Mouse (Mus musculus): Measurements from ENCODE around the gene Tmem216.
"Not testable (repeated sequence)": the region's sequence is repeated elsewhere in the genome, so short reads cannot be mapped to it uniquely, and the experiment has no call there.

Gene Tmem216

GRCm38 (mm10) chr19:10565217-10565616 lies 9.2 kb upstream of the Tmem216 start:
- in situ Hi-C loops (cut with MboI, MseI): no loop called here

GRCm38 (mm10) chr19:10564278-10564677 lies 8.2 kb upstream of the Tmem216 start:
- in situ Hi-C loops (cut with MboI, MseI): no loop called here

GRCm38 (mm10) chr19:10562351-10562750 lies 6.3 kb upstream of the Tmem216 start:
- in situ Hi-C loops (cut with MboI, MseI): no loop called here

GRCm38 (mm10) chr19:10561558-10562314 lies 5.7 kb upstream of the Tmem216 start:
- in situ Hi-C loops (cut with MboI, MseI): no loop called here

GRCm38 (mm10) chr19:10560108-10560507 lies 4.1 kb upstream of the Tmem216 start:
- in situ Hi-C loops (cut with MboI, MseI): no loop called here

GRCm38 (mm10) chr19:10557837-10558375 lies 1.9 kb upstream of the Tmem216 start:
- in situ Hi-C loops (cut with MboI, MseI): not testable (repeated sequence)

GRCm38 (mm10) chr19:10557430-10557829 lies 1.4 kb upstream of the Tmem216 start:
- in situ Hi-C loops (cut with MboI, MseI): no loop called here

- in situ Hi-C loops (cut with MboI, MseI): no loop called here
Measured at GRCm38 (mm10) chr19:10557001-10557400, 963 bp upstream of the Tmem216 start.

- in situ Hi-C loops (cut with MboI, MseI): loop anchor here (10.0 kb wide), 1 partner anchor 1395 kb away; no protein-coding TSS in a partner anchor
Measured at GRCm38 (mm10) chr19:10539454-10539853, 16.6 kb downstream of the Tmem216 start.

- in situ Hi-C loops (cut with MboI, MseI): loop anchor here (10.0 kb wide), 1 partner anchor 1405 kb away; no protein-coding TSS in a partner anchor
Measured at GRCm38 (mm10) chr19:10530082-10530481, 26.0 kb downstream of the Tmem216 start.

GRCm38 (mm10) chr19:10525910-10526309 lies 30.1 kb downstream of the Tmem216 start, which contains the start of gene Sdhaf2:
Gene Sdhaf2 (minus strand): TSS chr19:10526142.
- in situ Hi-C loops (cut with MboI, MseI): no loop called here

GRCm38 (mm10) chr19:10525106-10525901 lies 30.7 kb downstream of the Tmem216 start, which contains the start of gene Cpsf7:
Gene Cpsf7 (plus strand): TSS chr19:10525266.
- in situ Hi-C loops (cut with MboI, MseI): no loop called here

GRCm38 (mm10) chr19:10524784-10525105 lies 31.3 kb downstream of the Tmem216 start:
- in situ Hi-C loops (cut with MboI, MseI): no loop called here

GRCm38 (mm10) chr19:10523483-10524080 lies 32.5 kb downstream of the Tmem216 start:
- in situ Hi-C loops (cut with MboI, MseI): no loop called here

- in situ Hi-C loops (cut with MboI, MseI): no loop called here
Measured at GRCm38 (mm10) chr19:10521926-10522325, 34.1 kb downstream of the Tmem216 start.

GRCm38 (mm10) chr19:10520355-10520754 lies 35.7 kb downstream of the Tmem216 start:
- in situ Hi-C loops (cut with MboI, MseI): no loop called here

GRCm38 (mm10) chr19:10510759-10511330 lies 45.2 kb downstream of the Tmem216 start:
- in situ Hi-C loops (cut with MboI, MseI): no loop called here

GRCm38 (mm10) chr19:10502571-10502970 lies 53.5 kb downstream of the Tmem216 start:
- in situ Hi-C loops (cut with MboI, MseI): no loop called here

- in situ Hi-C loops (cut with MboI, MseI): no loop called here
Measured at GRCm38 (mm10) chr19:10500581-10500980, 55.5 kb downstream of the Tmem216 start.

GRCm38 (mm10) chr19:10497512-10498160 lies 58.4 kb downstream of the Tmem216 start:
- in situ Hi-C loops (cut with MboI, MseI): no loop called here

- in situ Hi-C loops (cut with MboI, MseI): no loop called here
Measured at GRCm38 (mm10) chr19:10496976-10497375, 59.1 kb downstream of the Tmem216 start.

Measured in T-helper 1 cell (primary cell).